Mouse (Mus musculus) skeletal muscle tissue, adult 2 months (tissue): ENCODE data around the gene Pde3a.

Source experiments
- DNase-seq: peaks from one replicate; pipeline ENCODE4 v3.0.0-alpha.2; 2012; ENCODE audit warnings: low read depth, low spot score

The Pde3a gene

GRCm38 (mm10) chr6:141248691-141249584 is at the start of gene Pde3a:
Gene Pde3a, plus strand, starts transcription at chr6:141249269.
- no peak for DNase-seq

- DNase-seq = no peak
Measured at GRCm38 (mm10) chr6:141200173-141200615, 48.9 kb upstream of the Pde3a start.

GRCm38 (mm10) chr6:141207531-141207930 is 41.5 kb upstream of the Pde3a start:
- DNase-seq = no peak

GRCm38 (mm10) chr6:141208283-141208872 is 40.7 kb upstream of the Pde3a start:
- no peak for DNase-seq

- no peak for DNase-seq
Measured at GRCm38 (mm10) chr6:141210021-141210420, 39.0 kb upstream of the Pde3a start.

- DNase-seq = no peak
Measured at GRCm38 (mm10) chr6:141221081-141221480, 28.0 kb upstream of the Pde3a start.

GRCm38 (mm10) chr6:141226851-141227657 is 22.0 kb upstream of the Pde3a start:
- peak; percentile 7 for DNase-seq

GRCm38 (mm10) chr6:141227658-141228005 is 21.4 kb upstream of the Pde3a start:
- no peak for DNase-seq

- DNase-seq = no peak
Measured at GRCm38 (mm10) chr6:141232756-141233382, 16.2 kb upstream of the Pde3a start.

- DNase-seq = no peak
Measured at GRCm38 (mm10) chr6:141241809-141242208, 7.3 kb upstream of the Pde3a start.

GRCm38 (mm10) chr6:141245089-141245488 is 4.0 kb upstream of the Pde3a start:
- no peak for DNase-seq

- no peak for DNase-seq
Measured at GRCm38 (mm10) chr6:141246391-141246790, 2.7 kb upstream of the Pde3a start.

- no peak for DNase-seq
Measured at GRCm38 (mm10) chr6:141248081-141248480, 988 bp upstream of the Pde3a start.

GRCm38 (mm10) chr6:141249585-141250295 is 671 bp downstream of the Pde3a start:
- DNase-seq = peak; percentile 40

- peak; percentile 4 for DNase-seq
Measured at GRCm38 (mm10) chr6:141250296-141250629, 1.2 kb downstream of the Pde3a start.

GRCm38 (mm10) chr6:141250984-141251383 is 1.9 kb downstream of the Pde3a start:
- no peak for DNase-seq

GRCm38 (mm10) chr6:141252520-141252919 is 3.5 kb downstream of the Pde3a start:
- DNase-seq = no peak

GRCm38 (mm10) chr6:141254956-141255355 is 5.9 kb downstream of the Pde3a start:
- no peak for DNase-seq

GRCm38 (mm10) chr6:141256896-141257295 is 7.8 kb downstream of the Pde3a start:
- DNase-seq = no peak

- no peak for DNase-seq
Measured at GRCm38 (mm10) chr6:141257434-141258202, 8.5 kb downstream of the Pde3a start.
